Mouse (Mus musculus): ENCODE data around the gene Sfswap. TPM values are rescaled to one million over a fixed set of nuclear protein-coding genes. Genes with fewer than 3 reads are reported as not detected.

The Sfswap gene
- polyA plus RNA-seq, 1 experiment from 2014 or later = 71.8 TPM

DNA sequence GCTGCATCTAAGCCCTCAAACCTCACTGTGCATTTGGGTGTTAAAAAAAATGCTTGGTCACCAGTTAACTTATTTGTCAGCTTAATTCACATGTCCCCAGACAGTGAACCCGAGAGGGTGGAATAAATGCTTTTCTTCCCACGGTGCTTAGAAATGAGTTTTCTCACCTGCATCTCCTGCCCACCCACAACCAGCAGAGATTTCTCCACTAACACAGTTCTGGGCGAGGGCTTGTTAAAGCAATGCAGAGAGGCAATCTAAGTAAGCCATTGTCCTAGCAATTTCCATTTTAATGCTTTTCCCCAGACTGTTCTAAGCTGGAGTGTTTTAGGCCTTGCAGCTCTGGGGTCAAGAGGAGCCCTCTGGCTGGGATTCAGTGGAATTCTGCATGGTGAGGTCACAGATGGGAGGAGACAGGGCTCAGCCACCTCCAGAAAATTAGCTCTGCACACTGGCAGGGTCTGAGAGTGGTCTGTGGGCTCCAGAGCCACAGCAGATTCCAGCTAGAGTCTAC is 25.4 kb upstream of the Sfswap start:
- TF ChIP-seq CTCF (IDR thresholded peaks at IDR 0.05) = no peak
- no peak for ATAC-seq
- in situ Hi-C loops (cut with MboI; ENCODE audit: low pct_unique_long_range_greater_than_20kb) = no loop called here
- peaks cover 22% of the 10 kb centered on the region for H3K27me3 ChIP-seq
- DNase-seq (ENCODE audit: low read depth, low spot score) = no peak
- ChIA-PET POLR2A (no interaction called here), CTCF (no interaction called here)

DNA sequence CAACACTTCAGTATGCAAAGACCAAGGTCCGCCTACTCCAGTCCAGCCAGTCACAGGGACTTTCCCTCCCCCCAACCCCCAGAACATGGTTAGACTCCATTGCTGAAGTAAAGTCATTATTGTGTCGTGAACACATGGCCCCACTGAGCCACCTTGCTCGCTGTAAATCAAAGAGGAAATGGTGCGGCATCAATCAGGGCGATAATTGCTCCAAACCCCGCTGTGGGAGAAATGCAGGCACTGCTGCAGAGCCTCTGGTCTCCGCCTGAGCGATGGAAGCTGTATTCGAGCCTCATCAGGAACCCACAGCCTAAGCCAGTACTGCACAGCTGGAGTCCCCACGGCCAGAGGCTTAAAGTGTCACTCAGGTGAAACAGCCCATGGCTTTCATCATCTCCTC is 11.1 kb upstream of the Sfswap start:
- CTCF ChIA-PET = no interaction called here
- peaks cover 12% of the 10 kb centered on the region for H3K27me3 ChIP-seq
- DNase-seq (ENCODE audit: low read depth, low spot score) = no peak
- TF ChIP-seq CTCF (IDR thresholded peaks at IDR 0.05) = no peak
- no peak for ATAC-seq
- in situ Hi-C loops (cut with MboI; ENCODE audit: low pct_unique_long_range_greater_than_20kb) = no loop called here
- POLR2A ChIA-PET = no interaction called here

DNA sequence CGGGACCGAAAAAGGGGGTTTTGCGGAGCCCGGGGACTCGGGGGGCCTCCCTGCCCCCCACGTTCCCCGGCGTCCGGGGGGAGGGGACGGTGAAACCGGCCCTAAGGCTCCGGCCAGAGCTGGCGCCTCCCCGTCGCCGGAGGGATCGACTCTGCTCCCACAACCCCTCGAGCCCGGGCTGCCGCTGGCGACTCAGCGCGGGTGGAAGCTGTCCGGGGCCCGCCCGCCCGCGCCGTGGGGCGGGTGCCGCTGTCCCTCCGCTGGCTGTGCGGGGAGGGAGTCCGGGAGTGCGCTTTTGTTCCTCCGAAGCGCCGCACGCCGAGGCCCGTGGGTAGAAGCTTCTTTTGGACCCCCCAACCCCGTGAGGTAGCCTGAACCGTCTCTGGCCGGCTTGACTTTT is 650 bp downstream of the Sfswap start:
- in situ Hi-C loops (cut with MboI; ENCODE audit: low pct_unique_long_range_greater_than_20kb) = loop anchor here (25.0 kb wide), 1 partner anchor 761 kb away; the partner anchor contains the start of genes Sbds and Tyw1
- DNase-seq (ENCODE audit: low read depth, low spot score) = no peak
- H3K27me3 ChIP-seq = peaks cover 8% of the 10 kb centered on the region
- no peak for TF ChIP-seq CTCF (IDR thresholded peaks at IDR 0.05)
- peak; percentile 29 for ATAC-seq
- CTCF ChIA-PET = interaction anchor here (0.8 kb wide), 1 partner anchor 10 kb away, joined by 3 read pairs; no protein-coding TSS in a partner anchor
- POLR2A ChIA-PET = interaction anchor here (1.0 to 1.8 kb wide), 3 partner anchors 10 to 37 kb away, joined by 4 to 5 read pairs (median 4); no protein-coding TSS in a partner anchor

DNA sequence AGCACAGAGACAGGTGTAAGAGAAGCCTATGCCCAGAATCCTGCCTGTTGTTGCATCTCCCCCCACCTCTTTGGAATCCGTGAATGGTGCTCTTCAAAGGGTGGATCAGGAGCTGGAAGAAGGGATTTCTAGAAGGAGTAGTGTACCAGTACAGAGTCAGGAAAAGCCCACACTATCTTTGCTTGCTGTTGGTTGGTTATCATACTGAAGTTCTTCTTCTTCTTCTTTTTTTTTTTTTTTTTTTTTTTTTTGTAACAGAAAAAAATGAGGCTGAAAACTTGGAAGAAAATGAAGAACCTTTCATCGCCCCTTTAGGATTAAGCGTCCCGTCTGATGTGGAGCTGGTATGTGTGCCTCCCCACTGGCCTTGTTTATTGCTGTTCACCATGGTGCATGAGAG is 5.9 kb downstream of the Sfswap start:
- ChIA-PET CTCF (interaction anchor here (1.3 kb wide), 1 partner anchor 10 kb away, joined by 4 read pairs; no protein-coding TSS in a partner anchor), POLR2A (no interaction called here)
- in situ Hi-C loops (cut with MboI; ENCODE audit: low pct_unique_long_range_greater_than_20kb) = loop anchor here (25.0 kb wide), 1 partner anchor 755 kb away; the partner anchor contains the start of genes Sbds and Tyw1

DNA sequence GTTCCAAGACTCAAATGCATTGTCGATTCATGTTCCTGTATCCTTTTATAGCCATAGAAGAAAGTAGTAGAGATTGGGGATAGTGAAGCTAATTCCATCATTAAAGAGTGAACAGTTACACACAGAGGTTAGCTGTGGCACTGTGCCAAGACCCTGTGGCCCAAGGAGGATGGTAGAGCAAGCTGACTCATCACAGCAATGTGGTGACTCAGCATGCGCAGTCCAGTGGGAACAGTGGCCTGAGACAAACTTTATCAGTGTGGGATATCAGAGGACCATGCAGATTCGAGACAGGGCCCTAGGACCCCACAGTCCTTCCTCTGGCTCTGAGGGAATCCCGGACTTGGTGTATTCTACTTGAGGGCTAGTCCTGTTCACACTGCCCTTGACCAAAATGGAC is 17.2 kb downstream of the Sfswap start:
- H3K27me3 ChIP-seq = no peaks in the 10 kb centered on the region
- CTCF ChIA-PET = interaction anchor here (1.1 to 1.4 kb wide), 3 partner anchors 9 to 25 kb away, joined by 3 to 4 read pairs (median 3); no protein-coding TSS in a partner anchor
- in situ Hi-C loops (cut with MboI; ENCODE audit: low pct_unique_long_range_greater_than_20kb) = loop anchor here (25.0 kb wide), 1 partner anchor 744 kb away; the partner anchor contains the start of genes Sbds and Tyw1
- no peak for TF ChIP-seq CTCF (IDR thresholded peaks at IDR 0.05)
- POLR2A ChIA-PET = no interaction called here
- ATAC-seq (peak; percentile 92), DNase-seq (ENCODE audit: low read depth, low spot score) (peak; percentile 96)

More for the DNA sequence above, 5.9 kb downstream of the Sfswap start:
- no peaks in the 10 kb centered on the region for H3K27me3 ChIP-seq
- DNase-seq (ENCODE audit: low read depth, low spot score) (no peak), ATAC-seq (no peak)
- TF ChIP-seq CTCF (IDR thresholded peaks at IDR 0.05) = no peak

DNA sequence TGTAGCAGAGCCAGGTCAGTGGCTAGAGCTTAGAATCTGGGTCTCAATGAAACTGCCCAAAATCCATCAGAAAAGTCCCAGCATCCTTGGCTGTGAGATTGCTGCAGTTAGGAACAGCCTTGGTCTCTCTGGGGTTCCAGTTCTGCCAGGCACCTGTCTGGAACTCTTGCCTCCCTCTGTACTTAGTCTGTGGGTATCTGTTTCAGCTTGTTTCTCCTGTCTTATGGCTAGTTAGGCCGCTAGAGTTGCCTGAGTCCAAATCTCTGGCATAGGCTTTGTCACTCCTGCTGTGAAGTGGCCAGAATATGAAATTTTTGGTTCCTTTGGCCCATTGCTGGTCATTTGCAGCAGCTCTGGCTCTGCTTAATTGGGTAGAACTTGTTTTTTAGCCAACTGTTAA is 17.8 kb downstream of the Sfswap start:
- ATAC-seq = no peak
- ChIA-PET POLR2A (no interaction called here), CTCF (no interaction called here)
- no peak for DNase-seq (ENCODE audit: low read depth, low spot score)
- in situ Hi-C loops (cut with MboI; ENCODE audit: low pct_unique_long_range_greater_than_20kb) = loop anchor here (25.0 kb wide), 1 partner anchor 744 kb away; the partner anchor contains the start of genes Sbds and Tyw1
- H3K27me3 ChIP-seq = no peaks in the 10 kb centered on the region
- no peak for TF ChIP-seq CTCF (IDR thresholded peaks at IDR 0.05)

DNA sequence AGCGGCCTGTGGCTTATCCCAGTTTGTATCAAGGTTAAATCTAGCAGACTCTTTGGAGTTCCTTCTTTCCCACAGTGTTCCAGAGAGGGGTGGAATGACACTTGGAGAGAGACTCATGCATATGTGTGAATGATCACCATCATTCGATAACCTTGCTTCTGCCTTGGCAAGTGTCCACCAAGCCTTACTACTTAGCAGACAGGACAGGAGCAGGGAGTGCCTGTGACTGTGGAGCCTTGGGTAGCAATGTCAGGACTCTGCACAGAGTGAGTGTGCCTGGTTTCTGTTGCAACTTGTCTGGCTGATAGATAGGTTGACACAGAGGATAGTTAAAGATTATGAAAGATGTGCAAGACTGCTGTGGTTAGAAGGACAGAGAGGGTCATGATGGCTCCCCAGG is 18.6 kb downstream of the Sfswap start:
- DNase-seq (ENCODE audit: low read depth, low spot score) = no peak
- H3K27me3 ChIP-seq = no peaks in the 10 kb centered on the region

DNA sequence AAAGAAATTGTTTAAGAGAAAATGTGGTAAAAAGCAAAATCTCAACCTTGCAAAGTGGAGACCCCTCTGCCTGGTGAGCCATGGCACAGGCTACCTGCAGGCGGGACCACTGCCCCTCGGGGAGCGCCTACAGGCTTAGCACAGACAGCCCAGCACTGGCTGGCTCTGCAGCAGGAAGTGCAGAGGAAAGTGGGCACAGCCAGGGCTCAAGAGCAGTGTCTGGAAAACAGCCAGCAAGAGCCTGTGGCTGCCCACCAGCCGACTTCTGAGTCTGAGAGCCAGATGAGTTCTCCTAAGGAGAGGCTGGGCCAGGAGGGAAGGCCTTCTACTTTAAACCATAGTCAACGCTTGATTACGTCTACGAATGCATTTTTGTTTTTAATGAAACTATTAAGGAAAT is 20.5 kb downstream of the Sfswap start:
- no peaks in the 10 kb centered on the region for H3K27me3 ChIP-seq
- CTCF ChIA-PET = interaction anchor here (0.9 to 1.6 kb wide), 2 partner anchors 14 to 459 kb away, joined by 3 to 4 read pairs; no protein-coding TSS in a partner anchor
- ATAC-seq (no peak), DNase-seq (ENCODE audit: low read depth, low spot score) (no peak)
- in situ Hi-C loops (cut with MboI; ENCODE audit: low pct_unique_long_range_greater_than_20kb) = loop anchor here (25.0 kb wide), 1 partner anchor 741 kb away; the partner anchor contains the start of genes Sbds and Tyw1
- POLR2A ChIA-PET = no interaction called here
- no peak for TF ChIP-seq CTCF (IDR thresholded peaks at IDR 0.05)

More for the DNA sequence above, 18.6 kb downstream of the Sfswap start:
- ChIA-PET POLR2A (no interaction called here), CTCF (no interaction called here)
- ATAC-seq = no peak
- in situ Hi-C loops (cut with MboI; ENCODE audit: low pct_unique_long_range_greater_than_20kb) = loop anchor here (25.0 kb wide), 1 partner anchor 743 kb away; the partner anchor contains the start of genes Sbds and Tyw1
- no peak for TF ChIP-seq CTCF (IDR thresholded peaks at IDR 0.05)

DNA sequence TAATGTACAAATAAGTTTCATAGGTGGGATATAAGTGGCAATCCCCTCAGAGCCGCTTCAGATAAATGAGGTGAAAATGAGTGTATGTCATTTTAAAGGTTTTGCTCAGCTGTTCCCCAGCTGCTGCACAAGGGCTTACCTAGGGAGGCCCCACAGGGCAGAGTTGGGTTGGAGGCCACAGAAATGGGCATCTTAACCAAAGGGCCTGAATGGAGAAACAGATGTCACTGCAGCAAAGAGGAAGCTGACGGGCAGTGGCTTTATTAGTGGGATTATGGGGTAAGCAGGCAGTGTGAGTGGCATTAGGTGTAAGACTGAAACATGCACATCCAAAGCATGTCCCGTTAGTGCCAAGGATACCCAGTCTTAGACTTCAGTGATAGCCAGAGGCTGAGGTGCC is 20.9 kb downstream of the Sfswap start:
- ATAC-seq = no peak

DNA sequence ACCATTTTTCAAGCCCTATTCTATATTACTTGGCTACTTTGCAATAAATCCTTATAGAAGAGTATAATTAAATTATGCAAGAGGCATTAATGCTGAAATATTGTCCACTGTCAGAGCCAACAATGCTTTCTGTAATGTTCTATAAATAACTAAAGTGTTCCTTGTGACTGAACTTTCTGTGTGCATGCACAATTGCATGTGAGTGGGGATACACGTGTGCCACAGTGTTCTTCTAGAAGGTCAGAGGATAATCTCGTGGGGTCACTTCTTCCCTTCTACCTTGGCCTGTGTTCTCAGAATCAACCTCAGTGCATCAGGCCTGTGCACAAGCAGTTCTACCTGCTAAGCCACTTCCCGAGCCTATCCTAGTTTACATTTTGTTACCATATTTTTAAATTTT is 22.1 kb downstream of the Sfswap start:
- in situ Hi-C loops (cut with MboI; ENCODE audit: low pct_unique_long_range_greater_than_20kb) = loop anchor here (25.0 kb wide), 1 partner anchor 739 kb away; the partner anchor contains the start of genes Sbds and Tyw1
- H3K27me3 ChIP-seq = no peaks in the 10 kb centered on the region
- TF ChIP-seq CTCF (IDR thresholded peaks at IDR 0.05) = no peak
- ChIA-PET POLR2A (no interaction called here), CTCF (interaction anchor here (1.6 kb wide), 1 partner anchor 461 kb away, joined by 4 read pairs; no protein-coding TSS in a partner anchor)
- no peak for DNase-seq (ENCODE audit: low read depth, low spot score)
- ATAC-seq = no peak

More for the DNA sequence above, 20.9 kb downstream of the Sfswap start:
- no peaks in the 10 kb centered on the region for H3K27me3 ChIP-seq
- TF ChIP-seq CTCF (IDR thresholded peaks at IDR 0.05) = no peak
- in situ Hi-C loops (cut with MboI; ENCODE audit: low pct_unique_long_range_greater_than_20kb) = loop anchor here (25.0 kb wide), 1 partner anchor 740 kb away; the partner anchor contains the start of genes Sbds and Tyw1
- POLR2A ChIA-PET = no interaction called here
- CTCF ChIA-PET = interaction anchor here (0.9 to 1.6 kb wide), 2 partner anchors 14 to 459 kb away, joined by 3 to 4 read pairs; no protein-coding TSS in a partner anchor
- no peak for DNase-seq (ENCODE audit: low read depth, low spot score)

DNA sequence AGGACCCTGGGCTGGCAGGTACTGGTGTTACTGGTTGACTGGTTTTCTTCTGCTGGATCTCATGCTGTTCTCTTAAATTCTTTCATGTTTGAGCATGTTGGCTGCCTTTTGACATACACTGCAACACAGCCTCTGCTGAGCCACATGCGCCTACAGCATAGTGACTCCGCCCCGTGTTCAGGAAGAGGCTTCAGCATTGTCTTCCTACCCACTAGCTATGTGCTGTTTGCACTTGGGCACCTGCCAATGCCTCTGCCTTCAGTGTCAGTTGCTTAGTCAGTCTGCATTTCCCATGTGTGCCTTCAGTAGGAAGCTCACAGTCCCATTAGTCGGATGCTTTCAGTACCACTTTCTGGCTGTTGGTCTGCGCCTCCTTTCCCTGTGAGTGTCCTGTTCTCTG is 23.7 kb downstream of the Sfswap start:
- ATAC-seq (no peak), DNase-seq (ENCODE audit: low read depth, low spot score) (no peak)
- H3K27me3 ChIP-seq = no peaks in the 10 kb centered on the region
- no peak for TF ChIP-seq CTCF (IDR thresholded peaks at IDR 0.05)
- POLR2A ChIA-PET = no interaction called here
- in situ Hi-C loops (cut with MboI; ENCODE audit: low pct_unique_long_range_greater_than_20kb) = loop anchor here (25.0 kb wide), 1 partner anchor 738 kb away; the partner anchor contains the start of genes Sbds and Tyw1
- CTCF ChIA-PET = no interaction called here
